Mouse (Mus musculus) limb, embryonic 11.5 days (tissue): ENCODE results near the gene Cbx1. TPM values are rescaled to one million over a fixed set of nuclear protein-coding genes. Genes with fewer than 3 reads are reported as not detected.
"Not testable (repeated sequence)": the region's sequence is repeated elsewhere in the genome, so short reads cannot be mapped to it uniquely, and the experiment has no call there.

Source experiments
- ATAC-seq: fragments of 200-750 bp; cut with Nextera tagmentation; 2 replicates; pipeline ENCODE4 v1.8.0; 2017; ENCODE audit warnings: low read depth; ENCODE audit not compliant: insufficient number of reproducible peaks, low FRiP score, low TSS enrichment
- DNase-seq: peaks from one replicate; pipeline ENCODE4 v3.0.0-alpha.2; 2015; ENCODE audit warnings: low spot score
- H3K27ac ChIP-seq: fragments of 300-500 bp; sonication (generic); replicated peaks from 2 replicates; pipeline ENCODE4 v1.5.1; 2014; ENCODE audit warnings: low read depth, mild to moderate bottlenecking, low read length
- H3K27me3 ChIP-seq: fragments of 300-500 bp; sonication (generic); 2 replicates; pipeline ENCODE4 v1.6.1; 2014; ENCODE audit warnings: mild to moderate bottlenecking, low read length, mixed read lengths; ENCODE audit not compliant: control insufficient read depth, insufficient read depth
- H3K36me3 ChIP-seq: fragments of 300-500 bp; sonication (generic); 2 replicates; pipeline ENCODE4 v1.6.1; 2014; ENCODE audit warnings: mild to moderate bottlenecking, low read length, moderate library complexity, mixed read lengths; ENCODE audit not compliant: control insufficient read depth, insufficient read depth
- H3K4me1 ChIP-seq: fragments of 300-500 bp; sonication (generic); 2 replicates; pipeline ENCODE4 v1.6.1; 2014; ENCODE audit warnings: low read length, mixed read lengths; ENCODE audit not compliant: control insufficient read depth, insufficient read depth
- H3K4me2 ChIP-seq: fragments of 300-500 bp; sonication (generic); 2 replicates; pipeline ENCODE4 v1.6.1; 2014; ENCODE audit warnings: low read depth, mild to moderate bottlenecking, moderate library complexity; ENCODE audit not compliant: severe bottlenecking
- H3K4me3 ChIP-seq: fragments of 300-500 bp; sonication (generic); 2 replicates; pipeline ENCODE4 v1.5.1; 2014; ENCODE audit warnings: low read depth, low read length
- H3K9ac ChIP-seq: fragments of 300-500 bp; sonication (generic); 2 replicates; pipeline ENCODE4 v1.6.1; 2014; ENCODE audit warnings: mild to moderate bottlenecking, low read length
- H3K9me3 ChIP-seq: fragments of 300-500 bp; sonication (generic); 2 replicates; pipeline ENCODE4 v1.6.1; 2016; ENCODE audit warnings: low read length; ENCODE audit not compliant: control insufficient read depth
- WGBS: fragments of 180-500 bp; shearing (Covaris S2); extraction: QIAGEN DNeasy Blood & Tissue Kit; methylation state at CpG from one replicate; pipeline ENCODE4 v1.1.7; 2014; 5-methylcytosine and 5-hydroxymethylcytosine counted together
- polyA plus RNA-seq: library from polyadenylated mRNA; unstranded; fragments of >200 nt; fragmentation: Nextera tagmentation; extraction: Ambion mirVana; gene quantifications from 2 replicates; pipeline ENCODE4 v1.2.1, GENCODE M21; 2014

The Cbx1 gene
- polyA plus RNA-seq, 1 experiment from 2014 or later, result 172 TPM

GRCm38 (mm10) chr11:96776968-96777962 lies 11.7 kb upstream of the Cbx1 start, which contains the start of gene Snx11:
Snx11 (minus strand) TSS chr11:96777559.
- no peaks in the 10 kb centered on the region for H3K9me3 ChIP-seq
- H3K36me3 ChIP-seq, result peaks cover 3% of the 10 kb centered on the region; the same call in 1 of the 2 replicates
- peaks cover 5% of the 10 kb centered on the region; the same call in 1 of the 2 replicates for H3K4me1 ChIP-seq
- DNase-seq (peak; percentile 100), ATAC-seq (peak; percentile 98)
- H3K4me2 ChIP-seq, result peak within 1 kb of the TSS; percentile 74
- no peaks in the 10 kb centered on the region for H3K27me3 ChIP-seq
- WGBS, result 2% methylated on average over 59 of the region's 59 CpGs
- H3K27ac ChIP-seq, result no peak within 1 kb of the TSS
- H3K9ac ChIP-seq, result peak within 1 kb of the TSS; percentile 43
- peak within 1 kb of the TSS; percentile 65 for H3K4me3 ChIP-seq

DNA sequence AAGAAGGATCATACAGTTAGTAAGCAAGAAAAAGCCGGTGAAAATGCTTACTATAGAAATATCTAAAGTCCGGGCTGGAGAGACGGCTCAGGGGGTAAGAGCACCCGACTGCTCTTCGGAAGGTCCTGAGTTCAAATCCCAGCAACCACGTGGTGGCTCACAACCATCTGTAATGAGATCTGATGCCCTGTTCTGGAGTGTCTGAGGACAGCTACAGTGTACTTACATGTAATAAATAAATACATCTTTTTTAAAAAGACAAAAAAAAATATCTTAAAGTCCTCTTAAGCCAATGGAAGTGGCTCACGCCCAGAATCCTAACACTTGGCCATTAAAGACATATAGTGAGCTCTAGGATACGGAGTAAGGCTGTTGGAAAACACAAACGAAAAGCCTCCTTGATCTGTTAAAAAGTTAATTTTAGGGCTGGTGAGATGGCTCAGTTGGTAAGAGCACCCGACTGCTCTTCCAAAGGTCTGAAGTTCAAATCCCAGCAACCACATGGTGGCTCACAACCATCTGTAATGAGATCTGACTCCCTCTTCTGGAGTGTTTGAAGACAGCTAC lies 10.8 kb upstream of the Cbx1 start:
- DNase-seq, ATAC-seq, H3K27ac ChIP-seq, H3K9me3 ChIP-seq, H3K27me3 ChIP-seq, H3K4me1 ChIP-seq, H3K9ac ChIP-seq, H3K36me3 ChIP-seq: not testable (repeated sequence)
- Histone ChIP-seq H3K4me3 (peak overlapping the region; percentile 65), H3K4me2 (peak overlapping the region; percentile 74; the same call in 1 of the 2 replicates)
- 67% methylated on average over 10 of the region's 10 CpGs for WGBS

- no peak for ATAC-seq
- no peak overlapping the region for H3K4me3 ChIP-seq
- H3K27ac ChIP-seq, result no peak overlapping the region
- H3K36me3 ChIP-seq, result no peaks in the 10 kb centered on the region
- H3K27me3 ChIP-seq, result no peaks in the 10 kb centered on the region
- H3K4me2 ChIP-seq, result no peak overlapping the region
- DNase-seq, result no peak
- no peaks in the 10 kb centered on the region for H3K9me3 ChIP-seq
- 73% methylated on average over 5 of the region's 5 CpGs for WGBS
- H3K4me1 ChIP-seq, result peaks cover 5% of the 10 kb centered on the region; the same call in 1 of the 2 replicates
- H3K9ac ChIP-seq, result no peak overlapping the region
Observed at GRCm38 (mm10) chr11:96780306-96780705, 8.6 kb upstream of the Cbx1 start.

DNA sequence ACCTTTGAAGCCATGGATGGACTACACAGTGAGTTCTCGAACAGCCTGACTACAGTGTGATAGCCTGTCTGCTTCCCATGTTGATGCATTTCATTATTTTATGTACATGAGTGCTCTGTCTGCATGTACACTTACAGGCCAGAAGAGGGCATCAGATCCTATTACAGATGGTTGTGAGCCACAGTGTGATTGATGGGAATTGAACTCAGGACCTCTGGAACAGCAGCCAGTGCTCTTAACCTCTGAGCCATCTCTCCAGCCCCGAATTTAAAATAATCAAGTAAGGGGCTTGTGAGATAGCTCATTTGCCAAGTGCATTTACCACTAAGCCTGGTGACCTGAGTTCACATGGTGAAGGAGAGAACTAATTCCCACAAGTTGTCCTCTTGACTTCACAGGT lies 7.5 kb upstream of the Cbx1 start:
- Histone ChIP-seq H3K4me2 (no peak overlapping the region), H3K27ac (no peak overlapping the region), H3K27me3 (no peaks in the 10 kb centered on the region), H3K9me3 (no peaks in the 10 kb centered on the region), H3K9ac (no peak overlapping the region), H3K36me3 (no peaks in the 10 kb centered on the region), H3K4me1 (peaks cover 3% of the 10 kb centered on the region), H3K4me3 (no peak overlapping the region)
- ATAC-seq (no peak), DNase-seq (no peak)
- 87% methylated on average over 2 of the region's 2 CpGs for WGBS

DNA sequence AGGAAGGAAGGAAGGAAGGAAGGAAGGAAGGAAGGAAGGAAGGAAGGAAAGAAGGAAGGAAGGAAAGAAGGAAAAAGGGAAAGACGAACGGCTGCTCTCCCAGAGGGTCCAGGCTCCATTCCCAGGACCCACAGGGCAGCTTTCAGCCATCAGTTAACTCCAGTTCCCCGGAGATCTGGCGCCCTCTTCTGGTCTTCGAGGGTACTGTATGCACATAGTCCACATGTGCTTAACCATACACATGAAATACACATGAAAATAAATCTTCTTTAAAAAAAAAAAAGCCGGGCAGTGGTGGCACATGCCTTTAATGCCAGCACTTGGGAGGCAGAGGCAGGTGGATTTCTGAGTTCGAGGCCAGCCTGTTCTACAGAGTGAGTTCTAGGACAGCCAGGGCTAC lies 4.1 kb upstream of the Cbx1 start:
- not testable (repeated sequence) for H3K36me3 ChIP-seq, H3K27me3 ChIP-seq, ATAC-seq, H3K4me2 ChIP-seq, H3K27ac ChIP-seq, H3K9ac ChIP-seq, H3K4me3 ChIP-seq, H3K4me1 ChIP-seq, H3K9me3 ChIP-seq
- DNase-seq, result peak; percentile 89
- 16% methylated on average over 7 of the region's 7 CpGs for WGBS

DNA sequence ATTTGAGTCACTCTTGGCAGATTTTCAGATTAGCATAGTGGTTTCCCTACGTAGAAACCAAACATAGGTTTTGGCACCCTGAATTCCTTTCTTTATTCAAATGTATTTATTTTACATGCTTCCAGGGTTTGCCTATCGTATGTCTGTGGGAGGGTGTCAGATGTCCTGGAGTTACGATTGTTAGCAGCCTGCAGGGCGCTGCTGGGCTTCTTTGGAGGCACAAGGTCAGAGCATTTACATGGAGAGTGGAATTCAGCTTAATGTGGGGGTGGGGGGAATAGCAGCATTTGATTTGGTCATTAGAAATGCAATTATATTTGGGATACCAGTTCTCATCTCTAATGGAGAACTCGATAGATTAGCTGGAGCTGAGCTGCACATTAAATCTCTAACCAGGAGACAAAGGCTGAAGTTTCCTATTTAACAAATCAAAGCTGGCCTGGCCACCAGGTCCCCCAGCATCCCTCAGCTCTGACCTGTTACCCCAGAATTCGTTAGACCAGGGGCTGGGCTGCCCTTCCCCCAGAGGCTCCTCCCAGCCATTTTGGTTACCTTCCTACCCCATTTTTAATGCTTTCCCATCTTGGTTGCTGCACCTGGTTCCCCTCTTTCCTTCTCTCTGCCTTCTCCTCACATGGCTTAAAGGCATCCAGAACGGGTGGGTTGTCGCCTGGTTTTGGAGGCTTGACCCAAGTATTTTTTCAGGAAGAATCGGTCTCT lies 2.0 kb upstream of the Cbx1 start:
- no peak overlapping the region for H3K9ac ChIP-seq
- ATAC-seq (no peak), DNase-seq (no peak)
- no peaks in the 10 kb centered on the region for H3K9me3 ChIP-seq
- H3K27me3 ChIP-seq, result no peaks in the 10 kb centered on the region
- peaks cover 6% of the 10 kb centered on the region for H3K4me1 ChIP-seq
- 31% methylated on average over 9 of the region's 9 CpGs for WGBS
- no peak overlapping the region for H3K4me2 ChIP-seq
- no peak overlapping the region for H3K27ac ChIP-seq
- no peak overlapping the region for H3K4me3 ChIP-seq
- H3K36me3 ChIP-seq, result no peaks in the 10 kb centered on the region

GRCm38 (mm10) chr11:96789990-96790389 lies 1.1 kb downstream of the Cbx1 start:
- H3K9ac ChIP-seq, result peak overlapping the region; percentile 98
- no peaks in the 10 kb centered on the region for H3K9me3 ChIP-seq
- H3K36me3 ChIP-seq, result no peaks in the 10 kb centered on the region
- H3K27ac ChIP-seq, result no peak overlapping the region
- peak overlapping the region; percentile 94 for H3K4me2 ChIP-seq
- 9% methylated on average over 5 of the region's 5 CpGs for WGBS
- ATAC-seq (no peak), DNase-seq (no peak)
- no peaks in the 10 kb centered on the region for H3K27me3 ChIP-seq
- peaks cover 6% of the 10 kb centered on the region for H3K4me1 ChIP-seq
- peak overlapping the region; percentile 91 for H3K4me3 ChIP-seq

GRCm38 (mm10) chr11:96790681-96791080 lies 1.8 kb downstream of the Cbx1 start:
- Histone ChIP-seq H3K36me3 (peaks cover 2% of the 10 kb centered on the region; the same call in 1 of the 2 replicates), H3K4me2 (peak overlapping the region; percentile 94), H3K9ac (no peak overlapping the region), H3K9me3 (no peaks in the 10 kb centered on the region), H3K4me1 (peaks cover 6% of the 10 kb centered on the region), H3K27me3 (no peaks in the 10 kb centered on the region), H3K27ac (no peak overlapping the region), H3K4me3 (peak overlapping the region; percentile 91)
- DNase-seq, result no peak
- WGBS, result 23% methylated on average over 1 of the region's 1 CpGs
- no peak for ATAC-seq
